Mouse (Mus musculus) thymus, adult 2 months (tissue): Measurements from ENCODE around the gene Plxnb1.

ENCODE experiments used
- CTCF ChIP-seq: fragments of 200-500 bp; IDR thresholded peaks from 2 replicates; pipeline ENCODE4 v1.5.1; 2012; ENCODE audit warnings: mild to moderate bottlenecking, control low read depth, low read length, moderate library complexity, borderline replicate concordance; ENCODE audit not compliant: control insufficient read depth, poor library complexity, insufficient read depth; ENCODE audit errors: extremely low read depth
- POLR2A ChIP-seq: fragments of 200-500 bp; IDR thresholded peaks from 2 replicates; pipeline ENCODE4 v1.6.1; 2012; ENCODE audit warnings: mild to moderate bottlenecking, low read length, control low read depth, moderate library complexity; ENCODE audit not compliant: control insufficient read depth, poor library complexity, insufficient read depth; ENCODE audit errors: extremely low read depth

GRCm38 (mm10) chr9:109057543-109057942, 37.6 kb upstream of the Plxnb1 start:
- TF ChIP-seq CTCF (no peak), POLR2A (no peak)
